Mouse (Mus musculus) midbrain, embryonic 15.5 days (tissue): Measurements from ENCODE around the gene Dkc1. TPM values are rescaled to one million over a fixed set of nuclear protein-coding genes. Genes with fewer than 3 reads are reported as not detected.
A peak's percentile ranks its signal among the peaks of the same experiment; 100 is the strongest.
"Not testable (repeated sequence)": the region's sequence is repeated elsewhere in the genome, so short reads cannot be mapped to it uniquely, and the experiment has no call there.

Source experiments
- ATAC-seq: fragments of 200-750 bp; cut with Nextera tagmentation; replicated peaks from 2 replicates; pipeline ENCODE4 v1.8.0; 2017; ENCODE audit warnings: moderate TSS enrichment
- H3K27ac ChIP-seq: fragments of 300-500 bp; sonication (generic); 2 replicates; pipeline ENCODE4 v1.5.1; 2015; ENCODE audit warnings: mild to moderate bottlenecking, inconsistent platforms
- H3K27me3 ChIP-seq: fragments of 300-500 bp; sonication (generic); replicated peaks from 2 replicates; pipeline ENCODE4 v1.6.1; 2015; ENCODE audit warnings: inconsistent platforms
- H3K36me3 ChIP-seq: fragments of 300-500 bp; sonication (generic); replicated peaks from 2 replicates; pipeline ENCODE4 v1.6.1; 2015; ENCODE audit warnings: inconsistent platforms
- H3K4me1 ChIP-seq: fragments of 300-500 bp; sonication (generic); 2 replicates; pipeline ENCODE4 v1.6.1; 2015; ENCODE audit warnings: inconsistent platforms
- H3K4me2 ChIP-seq: fragments of 300-500 bp; sonication (generic); 2 replicates; pipeline ENCODE4 v1.6.1; 2015; ENCODE audit warnings: inconsistent platforms, mild to moderate bottlenecking, moderate library complexity
- H3K4me3 ChIP-seq: fragments of 300-500 bp; sonication (generic); 2 replicates; pipeline ENCODE4 v1.5.1; 2015; ENCODE audit warnings: mild to moderate bottlenecking, inconsistent platforms
- H3K9ac ChIP-seq: fragments of 300-500 bp; sonication (generic); 2 replicates; pipeline ENCODE4 v1.6.1; 2015; ENCODE audit warnings: mild to moderate bottlenecking, inconsistent platforms
- H3K9me3 ChIP-seq: fragments of 300-500 bp; sonication (generic); 2 replicates; pipeline ENCODE4 v1.6.1; 2016; ENCODE audit warnings: inconsistent platforms
- WGBS: fragments of 180-500 bp; shearing (Covaris S2); methylation state at CpG from one replicate; pipeline ENCODE4 v1.1.7; 2015; ENCODE audit warnings: mixed read lengths; 5-methylcytosine and 5-hydroxymethylcytosine counted together
- polyA plus RNA-seq: library from polyadenylated mRNA; unstranded; fragments of >200 nt; fragmentation: Nextera tagmentation; extraction: Ambion mirVana; gene quantifications from 2 replicates; pipeline ENCODE4 v1.2.1, GENCODE M21; 2015

The Dkc1 gene
- polyA plus RNA-seq, 1 experiment from 2014 or later, result 59.8 TPM

GRCm38 (mm10) chrX:75115550-75115949 is 19.9 kb downstream of the Dkc1 start:
- H3K4me1 ChIP-seq, result no peaks in the 10 kb centered on the region
- H3K27ac ChIP-seq, result no peak overlapping the region
- no peak for ATAC-seq
- no peak overlapping the region for H3K4me3 ChIP-seq
- H3K9ac ChIP-seq, result no peak overlapping the region
- no peaks in the 10 kb centered on the region for H3K27me3 ChIP-seq
- no peak overlapping the region for H3K4me2 ChIP-seq
- no peaks in the 10 kb centered on the region for H3K9me3 ChIP-seq
- H3K36me3 ChIP-seq, result no peaks in the 10 kb centered on the region

GRCm38 (mm10) chrX:75125606-75126005 is 30.0 kb downstream of the Dkc1 start:
- WGBS, result 87% methylated on average over 3 of the region's 3 CpGs
- no peak for ATAC-seq

GRCm38 (mm10) chrX:75126893-75127292 is 31.2 kb downstream of the Dkc1 start:
- no peaks in the 10 kb centered on the region for H3K27me3 ChIP-seq
- H3K9me3 ChIP-seq, result no peaks in the 10 kb centered on the region
- H3K4me1 ChIP-seq, result no peaks in the 10 kb centered on the region
- no peaks in the 10 kb centered on the region for H3K36me3 ChIP-seq
- H3K4me3 ChIP-seq, result no peak overlapping the region
- H3K4me2 ChIP-seq, result no peak overlapping the region
- H3K9ac ChIP-seq, result no peak overlapping the region
- no peak overlapping the region for H3K27ac ChIP-seq
- ATAC-seq, result no peak

More at GRCm38 (mm10) chrX:75125606-75126005, 30.0 kb downstream of the Dkc1 start:
- H3K36me3 ChIP-seq, result no peaks in the 10 kb centered on the region
- H3K4me3 ChIP-seq, result no peak overlapping the region
- H3K27me3 ChIP-seq, result no peaks in the 10 kb centered on the region
- no peak overlapping the region for H3K27ac ChIP-seq
- no peak overlapping the region for H3K9ac ChIP-seq
- no peaks in the 10 kb centered on the region for H3K9me3 ChIP-seq
- no peaks in the 10 kb centered on the region for H3K4me1 ChIP-seq
- H3K4me2 ChIP-seq, result no peak overlapping the region

GRCm38 (mm10) chrX:75128333-75128980 is 32.8 kb downstream of the Dkc1 start:
- H3K36me3 ChIP-seq, result no peaks in the 10 kb centered on the region
- H3K9me3 ChIP-seq, result no peaks in the 10 kb centered on the region
- no peak overlapping the region for H3K4me2 ChIP-seq
- H3K27me3 ChIP-seq, result no peaks in the 10 kb centered on the region
- H3K4me3 ChIP-seq, result no peak overlapping the region
- H3K27ac ChIP-seq, result no peak overlapping the region
- no peaks in the 10 kb centered on the region for H3K4me1 ChIP-seq
- H3K9ac ChIP-seq, result no peak overlapping the region
- no peak for ATAC-seq

- no peaks in the 10 kb centered on the region for H3K36me3 ChIP-seq
- H3K9ac ChIP-seq, result no peak overlapping the region
- WGBS, result 66% methylated on average over 2 of the region's 2 CpGs
- H3K4me1 ChIP-seq, result no peaks in the 10 kb centered on the region
- H3K4me2 ChIP-seq, result no peak overlapping the region
- no peak overlapping the region for H3K4me3 ChIP-seq
- H3K9me3 ChIP-seq, result no peaks in the 10 kb centered on the region
- no peak overlapping the region for H3K27ac ChIP-seq
- H3K27me3 ChIP-seq, result no peaks in the 10 kb centered on the region
- no peak for ATAC-seq
These were observed 33.8 kb downstream of the Dkc1 start for GRCm38 (mm10) chrX:75129474-75129873.

GRCm38 (mm10) chrX:75130467-75131160 is 35.0 kb downstream of the Dkc1 start, which contains the start of gene Mpp1:
Gene Mpp1 (minus strand): TSS chrX:75131016.
- H3K9me3 ChIP-seq, result no peaks in the 10 kb centered on the region
- WGBS, result 24% methylated on average over 36 of the region's 36 CpGs
- ATAC-seq, result peak; percentile 100
- H3K36me3 ChIP-seq, result no peaks in the 10 kb centered on the region
- no peaks in the 10 kb centered on the region for H3K4me1 ChIP-seq
- H3K4me3 ChIP-seq, result peak within 1 kb of the TSS; percentile 50
- H3K27me3 ChIP-seq, result no peaks in the 10 kb centered on the region
- H3K9ac ChIP-seq, result peak within 1 kb of the TSS; percentile 55
- peak within 1 kb of the TSS; percentile 48; the same call in 1 of the 2 replicates for H3K27ac ChIP-seq
- H3K4me2 ChIP-seq, result peak within 1 kb of the TSS; percentile 56

- Histone ChIP-seq H3K27ac (no peak overlapping the region), H3K4me2 (no peak overlapping the region), H3K9me3 (no peaks in the 10 kb centered on the region), H3K27me3 (no peaks in the 10 kb centered on the region), H3K36me3 (no peaks in the 10 kb centered on the region), H3K4me1 (no peaks in the 10 kb centered on the region), H3K9ac (no peak overlapping the region), H3K4me3 (no peak overlapping the region)
- no peak for ATAC-seq
These were observed 41.3 kb downstream of the Dkc1 start for GRCm38 (mm10) chrX:75136938-75137337.

GRCm38 (mm10) chrX:75137729-75138128 is 42.1 kb downstream of the Dkc1 start:
- Histone ChIP-seq H3K4me3 (no peak overlapping the region), H3K4me2 (no peak overlapping the region), H3K27ac (no peak overlapping the region), H3K27me3 (no peaks in the 10 kb centered on the region), H3K9ac (no peak overlapping the region), H3K36me3 (no peaks in the 10 kb centered on the region), H3K4me1 (no peaks in the 10 kb centered on the region), H3K9me3 (no peaks in the 10 kb centered on the region)
- ATAC-seq, result no peak
- 73% methylated on average over 2 of the region's 2 CpGs for WGBS

- Histone ChIP-seq H3K9ac (no peak overlapping the region), H3K9me3 (no peaks in the 10 kb centered on the region), H3K36me3 (no peaks in the 10 kb centered on the region), H3K27me3 (no peaks in the 10 kb centered on the region), H3K4me1 (no peaks in the 10 kb centered on the region), H3K4me3 (no peak overlapping the region), H3K4me2 (no peak overlapping the region), H3K27ac (no peak overlapping the region)
- WGBS, result 92% methylated on average over 2 of the region's 2 CpGs
- no peak for ATAC-seq
These were observed 42.5 kb downstream of the Dkc1 start for GRCm38 (mm10) chrX:75138182-75138581.

- Histone ChIP-seq H3K4me3 (peak overlapping the region; percentile 41), H3K9ac (peak overlapping the region; percentile 38; the same call in 1 of the 2 replicates), H3K4me2 (peak overlapping the region; percentile 58)
- not testable (repeated sequence) for H3K9me3 ChIP-seq, H3K27me3 ChIP-seq, H3K27ac ChIP-seq, H3K36me3 ChIP-seq, H3K4me1 ChIP-seq
- WGBS, result 25% methylated on average over 27 of the region's 42 CpGs
- peak; percentile 65 for ATAC-seq
These were observed 47.5 kb downstream of the Dkc1 start for GRCm38 (mm10) chrX:75143124-75143555.

GRCm38 (mm10) chrX:75148414-75148813 is 52.8 kb downstream of the Dkc1 start:
- no peak for ATAC-seq
- Histone ChIP-seq H3K4me2 (no peak overlapping the region), H3K27ac (no peak overlapping the region), H3K9me3 (no peaks in the 10 kb centered on the region), H3K4me3 (no peak overlapping the region), H3K4me1 (no peaks in the 10 kb centered on the region), H3K9ac (no peak overlapping the region), H3K36me3 (no peaks in the 10 kb centered on the region), H3K27me3 (no peaks in the 10 kb centered on the region)
- 85% methylated on average over 4 of the region's 4 CpGs for WGBS

- Histone ChIP-seq H3K27ac (no peak overlapping the region), H3K9ac (no peak overlapping the region), H3K4me2 (no peak overlapping the region), H3K4me1 (no peaks in the 10 kb centered on the region), H3K4me3 (no peak overlapping the region), H3K9me3 (no peaks in the 10 kb centered on the region), H3K36me3 (no peaks in the 10 kb centered on the region), H3K27me3 (no peaks in the 10 kb centered on the region)
- ATAC-seq, result no peak
- 75% methylated on average over 2 of the region's 2 CpGs for WGBS
These were observed 54.6 kb downstream of the Dkc1 start for GRCm38 (mm10) chrX:75150304-75150703.

- Histone ChIP-seq H3K36me3 (no peaks in the 10 kb centered on the region), H3K4me3 (no peak overlapping the region), H3K27me3 (no peaks in the 10 kb centered on the region), H3K27ac (no peak overlapping the region), H3K9ac (no peak overlapping the region), H3K9me3 (no peaks in the 10 kb centered on the region), H3K4me1 (no peaks in the 10 kb centered on the region), H3K4me2 (no peak overlapping the region)
- WGBS, result 52% methylated on average over 1 of the region's 1 CpGs
- no peak for ATAC-seq
These were observed 56.6 kb downstream of the Dkc1 start for GRCm38 (mm10) chrX:75152249-75152648.
